Mouse (Mus musculus) forebrain, postnatal 0 days (tissue): Measurements from ENCODE around the gene Lrrc36. TPM values are rescaled to one million over a fixed set of nuclear protein-coding genes. Genes with fewer than 3 reads are reported as not detected.

Source experiments
- ATAC-seq: fragments of 200-750 bp; cut with Nextera tagmentation; 2 replicates; pipeline ENCODE4 v1.8.0; 2017; ENCODE audit warnings: mild to moderate bottlenecking, moderate library complexity
- DNase-seq: peaks from one replicate; pipeline ENCODE4 v3.0.0-alpha.2; 2015
- H3K27ac ChIP-seq: fragments of 300-500 bp; sonication (generic); 2 replicates; pipeline ENCODE4 v1.5.1; 2014; ENCODE audit warnings: low read depth, mild to moderate bottlenecking, antibody characterized with exemption, low read length, moderate library complexity, mixed read lengths
- H3K27me3 ChIP-seq: fragments of 300-500 bp; sonication (generic); 2 replicates; pipeline ENCODE4 v1.6.1; 2014; ENCODE audit warnings: mild to moderate bottlenecking, low read length, mixed read lengths; ENCODE audit not compliant: insufficient read depth
- H3K36me3 ChIP-seq: fragments of 300-500 bp; sonication (generic); 2 replicates; pipeline ENCODE4 v1.6.1; 2014; ENCODE audit warnings: mild to moderate bottlenecking, moderate library complexity; ENCODE audit not compliant: insufficient read depth
- H3K4me1 ChIP-seq: fragments of 300-500 bp; sonication (generic); 2 replicates; pipeline ENCODE4 v1.6.1; 2014; ENCODE audit warnings: antibody characterized with exemption; ENCODE audit not compliant: insufficient read depth
- H3K4me2 ChIP-seq: fragments of 300-500 bp; sonication (generic); 2 replicates; pipeline ENCODE4 v1.6.1; 2014; ENCODE audit warnings: low read depth, mild to moderate bottlenecking, moderate library complexity
- H3K4me3 ChIP-seq: fragments of 300-500 bp; sonication (generic); 2 replicates; pipeline ENCODE4 v1.5.1; 2014; ENCODE audit warnings: low read depth, low read length, mixed read lengths
- H3K9ac ChIP-seq: fragments of 300-500 bp; sonication (generic); 2 replicates; pipeline ENCODE4 v1.6.1; 2014; ENCODE audit warnings: mild to moderate bottlenecking
- H3K9me3 ChIP-seq: fragments of 300-500 bp; sonication (generic); 2 replicates; pipeline ENCODE4 v1.6.1; 2016; ENCODE audit warnings: low read length
- CTCF ChIP-seq: sonication (generic); IDR thresholded peaks from 2 replicates; pipeline ENCODE4 v1.5.1; 2016; ENCODE audit warnings: antibody characterized with exemption, control low read depth, low read depth
- WGBS: fragments of 180-500 bp; shearing (Covaris S2); extraction: QIAGEN DNeasy Blood & Tissue Kit; methylation state at CpG from one replicate; pipeline ENCODE4 v1.1.7; 2014; 5-methylcytosine and 5-hydroxymethylcytosine counted together
- polyA plus RNA-seq: library from polyadenylated mRNA; unstranded; fragments of >200 nt; fragmentation: Nextera tagmentation; extraction: Ambion mirVana; gene quantifications from 2 replicates; pipeline ENCODE4 v1.2.1, GENCODE M21; 2015
- total RNA-seq: library from RNA; depleted of rRNA; stranded (reverse); fragments of >200 nt; gene quantifications from 2 replicates; pipeline ENCODE4 v1.2.3, GENCODE M21; 2014

Gene Lrrc36
- total and polyA plus RNA-seq, 2 experiments from 2014 or later, result 1.1 to 1.7 TPM

- Histone ChIP-seq H3K9ac (no peak overlapping the region), H3K9me3 (no peaks in the 10 kb centered on the region), H3K36me3 (no peaks in the 10 kb centered on the region), H3K4me1 (0 out of 2 replicates have a peak, but pooled peaks cover 3% of the 10 kb centered on the region), H3K4me3 (no peak overlapping the region), H3K27me3 (no peaks in the 10 kb centered on the region), H3K27ac (no peak overlapping the region), H3K4me2 (no peak overlapping the region)
- DNase-seq (no peak), ATAC-seq (no peak)
- WGBS, result 84% methylated on average over 8 of the region's 8 CpGs
- TF ChIP-seq CTCF, result no peak
Measured at GRCm38 (mm10) chr8:105403467-105403866, 9.9 kb upstream of the Lrrc36 start.

GRCm38 (mm10) chr8:105404496-105404895, 8.9 kb upstream of the Lrrc36 start:
- no peak overlapping the region for H3K9ac ChIP-seq
- no peaks in the 10 kb centered on the region for H3K27me3 ChIP-seq
- H3K4me2 ChIP-seq, result no peak overlapping the region
- DNase-seq (no peak), ATAC-seq (no peak)
- no peak overlapping the region for H3K4me3 ChIP-seq
- TF ChIP-seq CTCF, result no peak
- H3K36me3 ChIP-seq, result no peaks in the 10 kb centered on the region
- H3K27ac ChIP-seq, result no peak overlapping the region
- 0 out of 2 replicates have a peak, but pooled peaks cover 3% of the 10 kb centered on the region for H3K4me1 ChIP-seq
- WGBS, result 41% methylated on average over 1 of the region's 1 CpGs
- H3K9me3 ChIP-seq, result no peaks in the 10 kb centered on the region

- TF ChIP-seq CTCF, result no peak
- H3K27ac ChIP-seq, result no peak overlapping the region
- H3K27me3 ChIP-seq, result no peaks in the 10 kb centered on the region
- ATAC-seq (peak; percentile 85), DNase-seq (peak; percentile 80)
- H3K4me1 ChIP-seq, result 0 out of 2 replicates have a peak, but pooled peaks cover 3% of the 10 kb centered on the region
- H3K4me2 ChIP-seq, result no peak overlapping the region
- H3K36me3 ChIP-seq, result no peaks in the 10 kb centered on the region
- no peaks in the 10 kb centered on the region for H3K9me3 ChIP-seq
- WGBS, result 32% methylated on average over 10 of the region's 10 CpGs
- no peak overlapping the region for H3K9ac ChIP-seq
- no peak overlapping the region for H3K4me3 ChIP-seq
Measured at GRCm38 (mm10) chr8:105406416-105406815, 7.0 kb upstream of the Lrrc36 start.

GRCm38 (mm10) chr8:105408331-105408730, 5.0 kb upstream of the Lrrc36 start:
- 0 out of 2 replicates have a peak, but pooled peaks cover 3% of the 10 kb centered on the region for H3K4me1 ChIP-seq
- TF ChIP-seq CTCF, result no peak
- no peak for ATAC-seq
- WGBS, result 61% methylated on average over 7 of the region's 7 CpGs
- no peak overlapping the region for H3K4me2 ChIP-seq
- no peaks in the 10 kb centered on the region for H3K9me3 ChIP-seq
- H3K9ac ChIP-seq, result no peak overlapping the region
- H3K27ac ChIP-seq, result no peak overlapping the region
- no peak for DNase-seq
- no peak overlapping the region for H3K4me3 ChIP-seq
- no peaks in the 10 kb centered on the region for H3K36me3 ChIP-seq
- peaks cover 5% of the 10 kb centered on the region; the same call in 1 of the 2 replicates for H3K27me3 ChIP-seq

GRCm38 (mm10) chr8:105409947-105410346, 3.4 kb upstream of the Lrrc36 start:
- WGBS, result 95% methylated on average over 6 of the region's 6 CpGs
- no peak overlapping the region for H3K4me2 ChIP-seq
- no peak overlapping the region for H3K9ac ChIP-seq
- no peak overlapping the region for H3K4me3 ChIP-seq
- no peaks in the 10 kb centered on the region for H3K9me3 ChIP-seq
- DNase-seq (no peak), ATAC-seq (no peak)
- H3K36me3 ChIP-seq, result no peaks in the 10 kb centered on the region
- 0 out of 2 replicates have a peak, but pooled peaks cover 3% of the 10 kb centered on the region for H3K4me1 ChIP-seq
- no peak overlapping the region for H3K27ac ChIP-seq
- TF ChIP-seq CTCF, result no peak
- peaks cover 5% of the 10 kb centered on the region for H3K27me3 ChIP-seq

GRCm38 (mm10) chr8:105418992-105419391, 5.6 kb downstream of the Lrrc36 start:
- no peak overlapping the region for H3K4me3 ChIP-seq
- 74% methylated on average over 2 of the region's 2 CpGs for WGBS
- no peak overlapping the region for H3K27ac ChIP-seq
- no peak for TF ChIP-seq CTCF
- no peaks in the 10 kb centered on the region for H3K36me3 ChIP-seq
- no peaks in the 10 kb centered on the region for H3K4me1 ChIP-seq
- H3K27me3 ChIP-seq, result no peaks in the 10 kb centered on the region
- H3K9me3 ChIP-seq, result no peaks in the 10 kb centered on the region
- ATAC-seq (no peak), DNase-seq (no peak)
- H3K4me2 ChIP-seq, result no peak overlapping the region
- H3K9ac ChIP-seq, result no peak overlapping the region

- 84% methylated on average over 4 of the region's 4 CpGs for WGBS
- no peak overlapping the region for H3K4me3 ChIP-seq
- no peaks in the 10 kb centered on the region for H3K27me3 ChIP-seq
- DNase-seq (no peak), ATAC-seq (no peak)
- TF ChIP-seq CTCF, result no peak
- H3K27ac ChIP-seq, result no peak overlapping the region
- no peaks in the 10 kb centered on the region for H3K4me1 ChIP-seq
- no peaks in the 10 kb centered on the region for H3K36me3 ChIP-seq
- H3K9me3 ChIP-seq, result no peaks in the 10 kb centered on the region
- no peak overlapping the region for H3K4me2 ChIP-seq
- no peak overlapping the region for H3K9ac ChIP-seq
Measured at GRCm38 (mm10) chr8:105419800-105420199, 6.4 kb downstream of the Lrrc36 start.

GRCm38 (mm10) chr8:105422006-105422405, 8.6 kb downstream of the Lrrc36 start:
- H3K36me3 ChIP-seq, result no peaks in the 10 kb centered on the region
- 69% methylated on average over 1 of the region's 1 CpGs for WGBS
- no peak for TF ChIP-seq CTCF
- H3K9ac ChIP-seq, result no peak overlapping the region
- H3K4me2 ChIP-seq, result no peak overlapping the region
- H3K27me3 ChIP-seq, result no peaks in the 10 kb centered on the region
- no peak overlapping the region for H3K27ac ChIP-seq
- DNase-seq, result no peak
- H3K4me1 ChIP-seq, result no peaks in the 10 kb centered on the region
- no peaks in the 10 kb centered on the region for H3K9me3 ChIP-seq
- H3K4me3 ChIP-seq, result no peak overlapping the region
- no peak for ATAC-seq
